Comparison of ENCODE assay signal across 10 mouse cellular contexts in the genomic region with DNA sequence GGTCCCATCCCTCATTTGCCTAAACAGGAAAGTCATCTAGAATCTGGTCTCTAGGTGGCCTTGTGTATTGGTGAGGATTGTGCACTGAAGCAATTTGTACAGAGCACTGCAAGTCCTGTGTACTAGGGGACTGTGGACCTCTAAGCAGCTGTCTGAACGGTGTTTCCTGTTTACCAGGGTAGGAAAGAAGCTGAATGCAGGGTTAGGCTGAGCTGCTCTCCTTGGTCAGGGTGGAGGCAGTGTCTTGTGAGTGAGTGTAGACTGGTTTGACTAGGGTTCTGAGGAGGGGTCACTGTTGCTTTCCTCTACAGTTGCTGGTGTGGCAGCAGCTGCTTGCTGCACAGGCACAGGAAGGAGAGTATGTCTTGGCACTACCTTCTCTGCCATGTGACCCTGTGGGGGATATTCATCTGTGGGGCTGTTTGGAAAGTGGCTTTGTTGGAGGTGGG. TPM values are rescaled to one million over a fixed set of nuclear protein-coding genes. Genes with fewer than 3 reads are reported as not detected.
DNase-seq lines count a peak whose midpoint lies in the region; ATAC-seq and TF ChIP-seq lines count a peak whose summit lies in the region.
"Had no signal": no experiment of that assay in that cellular context is flagged by ENCODE, and none has a peak within 500 bp of the region (broad histone marks: within the 10 kb centered on the region; RNA-seq: fewer than 3 reads in every experiment).

No protein-coding gene starts in this region.

- H3K4me1 ChIP-seq in forebrain, embryonic 15.5 days, result peaks cover 63% of the 10 kb centered on the region

- peaks cover 11% of the 10 kb centered on the region for H3K36me3 ChIP-seq in forebrain, embryonic 15.5 days

- no peak for TF ChIP-seq CTCF in layer of hippocampus, adult 2 months (conservative IDR thresholded peaks at IDR 0.05)

- ATAC-seq in forebrain, embryonic 15.5 days (replicated peaks), result no peak

- H3K4me3 ChIP-seq in layer of hippocampus, adult 2 months, result no peak overlapping the region
- H3K4me3 ChIP-seq in forebrain, embryonic 15.5 days, result no peak overlapping the region

- no peaks in the 10 kb centered on the region for H3K9me3 ChIP-seq in forebrain, embryonic 15.5 days

- no peak overlapping the region for H3K9ac ChIP-seq in forebrain, embryonic 15.5 days (replicated peaks)

- 84% methylated on average over 1 of the region's 1 CpGs for WGBS in forebrain, embryonic 15.5 days

- H3K4me2 ChIP-seq in forebrain, embryonic 15.5 days (replicated peaks), result no peak overlapping the region

- peak overlapping the region; percentile 70 for H3K27ac ChIP-seq in layer of hippocampus, adult 2 months
- H3K27ac ChIP-seq in forebrain, embryonic 15.5 days (replicated peaks), result peak overlapping the region; percentile 52; the same call in 1 of the 2 replicates
- H3K27ac ChIP-seq: macrophage had no signal

- DNase-seq in layer of hippocampus, adult 2 months (ENCODE audit: low spot score in 2 of 2), result no peak
- DNase-seq in layer of hippocampus, postnatal 10 days (ENCODE audit: low spot score in 2 of 2), result no peak
- DNase-seq in T-cell, adult 2 months (ENCODE audit: low spot score), result peak; percentile 59
- peak; percentile 68 for DNase-seq in naive thymus-derived CD4-positive, alpha-beta T cell, adult 2 months (ENCODE audit: low read depth)
- no peak for DNase-seq in retina, embryonic 14.5 days (ENCODE audit: low spot score)
- DNase-seq in cerebellum, postnatal 25 days, result no peak
- no peak for DNase-seq in cerebellum, adult 11-12 months
- DNase-seq: adrenal gland, postnatal 14 days had no signal

- H3K27me3 ChIP-seq in forebrain, embryonic 15.5 days, result no peaks in the 10 kb centered on the region

RNA-seq across cellular contexts. Expression of a gene that starts 11.1 kb away (rescaled TPM):
- total RNA-seq in layer of hippocampus, adult 2 months (2021), result 100 to 1,000 TPM; 103 to 108 TPM
- 100 to 1,000 TPM; 121 to 137 TPM for total RNA-seq in layer of hippocampus, postnatal 10 days (2021)
- 80.5 and 82.2 TPM in 2 replicates for polyA plus RNA-seq in forebrain, embryonic 15.5 days (2015; fragmentation: Nextera tagmentation; extraction: Ambion mirVana)

Comparison
In these comparisons a context has a peak if more than half of its experiments do, and no peak if none do; other contexts are left out.
1. DNase-seq: peak in T-cell, adult 2 months (single experiment) and naive thymus-derived CD4-positive, alpha-beta T cell, adult 2 months (single experiment); none in layer of hippocampus, adult 2 months (0 of 2), layer of hippocampus, postnatal 10 days (0 of 2), retina, embryonic 14.5 days (single experiment), cerebellum, postnatal 25 days (0 of 2) and cerebellum, adult 11-12 months (single experiment).